Mouse (Mus musculus) adrenal gland, postnatal 10 days (tissue): ENCODE data around the gene Ankrd6. TPM values are rescaled to one million over a fixed set of nuclear protein-coding genes. Genes with fewer than 3 reads are reported as not detected.

Experiments used
- DNase-seq: peaks from one replicate; pipeline ENCODE4 v3.0.0; 2021; ENCODE audit warnings: mixed read lengths
- total RNA-seq, 2 experiments: library from RNA; stranded (reverse); gene quantifications; 2 replicates each; pipeline ENCODE4 v1.2.3; 2021

The Ankrd6 gene
- total RNA-seq, 2 experiments from 2014 or later = 4.8 to 5.4 TPM

DNA sequence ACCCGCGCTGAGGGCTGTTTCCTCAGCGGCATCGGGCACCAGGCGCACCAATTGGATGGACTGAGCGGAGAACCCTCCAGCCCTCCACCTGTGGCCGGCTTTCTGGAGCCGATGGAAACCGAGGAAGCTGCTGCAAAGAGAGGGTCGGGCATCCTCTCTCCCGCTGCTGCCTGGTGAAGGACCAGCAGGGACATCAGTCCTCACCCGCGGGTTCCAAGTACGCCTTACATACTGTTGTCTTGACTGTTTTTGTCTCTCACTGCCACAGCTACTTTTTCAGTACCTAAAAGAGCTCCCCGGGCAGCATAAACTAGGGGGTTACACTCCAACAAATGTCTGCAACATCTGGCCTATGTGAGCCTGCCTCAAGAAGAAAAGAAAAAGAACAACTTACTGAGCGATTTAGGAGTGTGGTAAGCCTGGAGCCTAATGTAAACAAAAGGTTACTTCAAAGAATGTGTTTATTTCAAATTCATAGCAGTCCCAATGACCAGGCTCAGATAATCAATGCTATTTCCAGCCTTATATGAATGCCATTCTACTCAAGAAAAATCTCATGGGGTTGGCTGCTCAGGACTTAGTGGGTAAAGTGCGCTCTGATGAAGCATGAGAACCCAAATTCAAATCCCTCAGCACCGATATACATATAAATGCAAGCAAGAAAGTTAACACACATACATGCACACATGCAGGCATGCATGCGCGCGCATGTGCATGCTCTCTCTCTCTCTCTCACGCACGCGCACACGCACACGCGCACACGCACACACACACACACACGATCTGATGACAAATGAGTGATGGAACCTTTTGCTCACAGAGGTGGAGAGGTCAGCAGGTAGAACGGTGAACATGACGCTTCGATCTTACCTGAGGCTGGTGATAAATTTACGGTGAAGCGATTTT, 647 bp upstream of the Ankrd6 start:
- no peak for DNase-seq

GRCm38 (mm10) chr4:32948696-32949095, 1.9 kb downstream of the Ankrd6 start:
- no peak for DNase-seq

DNA sequence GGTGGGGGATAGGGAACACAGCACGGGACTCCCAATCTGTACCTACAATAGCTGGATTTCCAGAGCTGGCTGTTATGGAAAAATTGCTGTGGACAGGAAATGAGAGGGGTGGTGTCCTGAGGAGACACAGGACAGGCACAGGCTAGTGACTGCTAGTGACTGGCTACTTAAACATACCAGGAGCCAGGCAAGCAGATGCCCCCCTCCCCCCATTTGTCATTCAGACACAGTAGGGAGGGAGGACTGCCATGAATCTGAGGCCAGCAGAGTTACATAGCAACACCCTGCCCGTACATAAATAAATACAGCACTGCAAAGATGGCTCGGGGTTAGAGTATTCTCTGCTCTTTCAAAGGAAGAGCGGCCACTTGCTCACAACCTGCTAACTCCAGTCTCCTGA, 3.0 kb downstream of the Ankrd6 start:
- DNase-seq = no peak

DNA sequence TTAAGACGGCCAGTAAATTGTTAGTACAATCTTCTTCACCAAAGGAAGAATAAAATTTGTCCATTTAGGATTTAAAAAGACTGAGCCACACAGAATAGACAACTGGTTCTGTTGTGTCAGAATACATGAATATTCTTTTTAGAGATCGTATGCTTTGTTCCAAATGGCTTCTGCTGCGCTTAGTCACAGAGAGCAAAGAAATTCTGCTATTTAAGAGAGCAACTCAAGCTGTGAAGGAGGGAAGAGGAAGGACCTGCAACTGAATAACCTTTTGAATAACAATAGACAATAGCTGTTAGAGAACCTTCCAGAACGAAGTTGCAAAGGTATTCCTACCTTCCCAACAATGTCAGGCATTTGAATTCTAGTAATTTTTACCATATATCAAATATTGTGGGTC, 9.7 kb downstream of the Ankrd6 start:
- DNase-seq = no peak

DNA sequence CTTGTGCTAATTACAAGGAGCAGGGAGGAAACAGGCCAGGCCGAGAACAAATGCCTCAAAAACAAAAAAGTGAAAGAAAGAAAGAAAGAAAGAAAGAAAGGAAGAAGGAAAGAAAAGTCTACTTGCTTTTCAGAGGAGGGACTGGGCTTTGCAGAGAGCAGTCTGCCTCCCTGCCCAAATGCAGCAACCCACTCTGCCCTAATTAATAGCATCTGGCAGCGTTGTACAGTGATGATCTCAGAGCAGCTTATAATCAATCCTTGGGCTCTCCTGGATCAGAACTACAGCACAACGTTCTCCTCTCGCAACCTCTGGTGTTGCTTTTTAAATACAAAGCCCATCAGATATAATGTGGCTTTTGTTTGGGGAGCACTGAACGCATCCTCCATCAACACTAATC, 10.7 kb downstream of the Ankrd6 start:
- no peak for DNase-seq

- DNase-seq = peak; percentile 9
These were observed 11.1 kb downstream of the Ankrd6 start for GRCm38 (mm10) chr4:32939521-32939920.

DNA sequence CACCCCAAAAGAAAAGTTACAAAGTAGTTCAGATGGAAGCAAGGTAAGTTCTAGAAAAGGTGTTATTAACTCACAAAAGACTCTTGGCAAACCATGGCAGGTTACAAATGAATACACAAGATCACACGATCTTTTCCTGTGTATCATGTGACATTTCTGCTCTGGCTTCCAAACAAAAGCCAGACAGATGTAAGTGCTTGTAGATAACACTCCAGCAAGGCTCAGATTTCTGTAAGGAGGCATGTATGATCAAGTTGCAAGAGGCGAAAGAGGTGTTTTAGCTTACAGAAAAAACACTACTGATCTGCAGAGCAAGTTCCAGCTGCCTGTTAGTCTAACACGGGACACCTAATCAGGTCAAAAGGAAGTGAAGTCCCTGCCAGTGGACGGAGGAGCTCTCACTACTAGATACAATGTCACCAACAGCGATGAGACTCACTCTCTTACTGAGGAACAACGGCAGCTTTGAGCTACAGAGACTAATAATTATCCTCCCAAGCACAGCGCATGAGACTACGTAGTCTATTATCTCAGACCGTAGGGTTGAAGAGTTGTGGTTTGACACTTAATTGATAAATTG, 13.8 kb downstream of the Ankrd6 start:
- DNase-seq = no peak

- DNase-seq = no peak
These were observed 18.6 kb downstream of the Ankrd6 start for GRCm38 (mm10) chr4:32932056-32932455.

DNA sequence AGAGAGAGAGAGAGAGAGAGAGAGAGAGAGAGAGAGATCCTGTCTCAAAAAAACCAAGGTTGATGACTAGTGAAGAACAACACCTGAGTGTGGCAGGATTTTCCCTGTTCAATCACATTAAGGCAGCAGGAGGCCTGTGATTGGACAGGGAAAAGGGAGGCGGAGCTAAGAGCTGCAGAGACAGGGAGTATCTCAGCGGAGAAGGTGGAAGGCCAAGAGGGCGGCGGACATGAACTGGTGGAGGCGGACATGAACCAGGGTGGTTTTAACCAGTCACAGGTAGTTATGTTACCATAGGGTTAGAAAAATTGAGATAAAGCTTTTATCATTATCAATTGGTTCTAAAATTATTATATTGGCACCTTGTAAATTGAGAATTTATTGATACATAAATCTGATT, 20.9 kb downstream of the Ankrd6 start:
- no peak for DNase-seq

- no peak for DNase-seq
These were observed 21.8 kb downstream of the Ankrd6 start for GRCm38 (mm10) chr4:32928692-32929448.

DNA sequence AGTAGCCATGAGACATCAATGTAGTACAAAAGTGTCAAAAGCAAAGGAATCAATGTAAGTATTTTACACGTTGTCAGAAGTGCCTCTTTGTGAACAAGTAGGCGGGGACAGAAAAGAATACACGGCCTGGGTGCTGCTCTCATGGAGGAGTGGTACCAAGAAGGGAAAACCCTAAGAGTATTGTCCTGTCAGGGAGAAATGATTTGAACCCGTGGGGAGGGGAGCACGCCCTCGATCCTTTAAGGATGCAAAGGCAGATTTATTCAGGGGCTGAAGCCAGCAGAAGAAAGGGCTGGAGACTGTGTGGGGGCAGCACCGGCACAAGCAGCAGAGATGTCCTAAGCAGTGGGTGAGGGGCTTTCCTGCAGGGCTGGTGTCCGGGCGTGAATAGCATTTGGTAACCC, 26.7 kb downstream of the Ankrd6 start:
- no peak for DNase-seq

DNA sequence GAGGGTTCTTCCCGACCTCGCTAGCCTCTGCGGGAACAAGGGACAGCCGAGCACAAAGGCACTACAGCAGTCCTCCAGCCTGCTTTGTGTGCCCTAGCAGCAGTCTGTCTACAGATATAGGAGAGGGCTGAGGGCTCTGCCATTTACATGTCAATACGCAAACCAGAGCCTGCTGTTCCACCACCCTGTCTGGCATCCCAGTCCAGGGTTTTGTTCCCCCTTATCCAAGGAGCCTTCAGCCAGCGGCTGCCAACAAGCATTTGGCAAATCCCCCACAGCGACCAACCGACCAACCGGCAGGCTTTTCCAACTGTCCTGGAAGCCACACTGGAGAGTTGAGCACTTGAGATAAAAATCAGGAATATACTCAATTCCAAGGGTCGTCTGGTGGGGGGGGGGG, 27.2 kb downstream of the Ankrd6 start:
- DNase-seq = peak; percentile 22

DNA sequence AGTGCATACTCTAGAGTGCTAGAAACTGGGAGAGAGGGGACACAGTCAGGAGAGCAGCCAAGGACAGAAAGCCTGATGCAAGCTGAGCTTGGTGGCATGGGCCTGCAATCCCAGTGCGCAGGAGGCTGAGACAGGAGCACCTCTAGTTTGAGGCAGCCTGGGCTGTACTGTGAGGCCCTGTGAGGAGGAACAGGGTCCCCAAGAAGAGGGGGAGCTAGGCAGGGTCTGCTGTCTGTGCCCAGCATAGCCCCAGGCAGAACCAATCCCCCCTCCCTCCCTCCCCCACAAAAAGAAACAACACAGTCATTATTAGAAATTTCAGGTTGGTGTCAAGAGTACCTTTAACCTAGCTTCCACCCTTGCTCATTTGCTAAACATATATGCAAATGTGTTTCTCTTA, 27.8 kb downstream of the Ankrd6 start:
- no peak for DNase-seq

- DNase-seq = no peak
These were observed 29.8 kb downstream of the Ankrd6 start for GRCm38 (mm10) chr4:32920863-32921262.

DNA sequence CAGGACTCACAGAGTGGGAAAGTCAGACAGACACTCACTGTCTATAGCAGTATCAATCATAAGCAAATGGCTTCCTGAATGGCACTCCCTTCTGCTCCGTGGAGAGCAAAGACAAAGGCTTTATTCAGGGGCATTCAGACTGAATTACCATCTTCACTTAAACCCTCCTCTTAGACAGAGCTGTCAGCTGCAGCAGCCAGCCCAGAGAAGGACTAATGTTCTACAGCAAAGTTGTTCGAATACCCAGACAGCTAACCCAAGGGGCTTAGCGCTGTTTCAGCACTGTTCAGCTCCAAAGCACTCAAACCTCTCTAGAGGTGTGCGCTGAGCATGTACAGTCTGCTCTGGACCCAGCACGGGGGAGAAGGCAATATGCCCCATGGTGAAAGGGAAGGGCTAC, 32.1 kb downstream of the Ankrd6 start:
- DNase-seq = no peak

- DNase-seq = no peak
These were observed 33.8 kb downstream of the Ankrd6 start for GRCm38 (mm10) chr4:32916689-32917385.

GRCm38 (mm10) chr4:32915928-32916327, 34.7 kb downstream of the Ankrd6 start:
- DNase-seq = peak; percentile 6

GRCm38 (mm10) chr4:32909996-32910395, 40.6 kb downstream of the Ankrd6 start:
- DNase-seq = no peak

DNA sequence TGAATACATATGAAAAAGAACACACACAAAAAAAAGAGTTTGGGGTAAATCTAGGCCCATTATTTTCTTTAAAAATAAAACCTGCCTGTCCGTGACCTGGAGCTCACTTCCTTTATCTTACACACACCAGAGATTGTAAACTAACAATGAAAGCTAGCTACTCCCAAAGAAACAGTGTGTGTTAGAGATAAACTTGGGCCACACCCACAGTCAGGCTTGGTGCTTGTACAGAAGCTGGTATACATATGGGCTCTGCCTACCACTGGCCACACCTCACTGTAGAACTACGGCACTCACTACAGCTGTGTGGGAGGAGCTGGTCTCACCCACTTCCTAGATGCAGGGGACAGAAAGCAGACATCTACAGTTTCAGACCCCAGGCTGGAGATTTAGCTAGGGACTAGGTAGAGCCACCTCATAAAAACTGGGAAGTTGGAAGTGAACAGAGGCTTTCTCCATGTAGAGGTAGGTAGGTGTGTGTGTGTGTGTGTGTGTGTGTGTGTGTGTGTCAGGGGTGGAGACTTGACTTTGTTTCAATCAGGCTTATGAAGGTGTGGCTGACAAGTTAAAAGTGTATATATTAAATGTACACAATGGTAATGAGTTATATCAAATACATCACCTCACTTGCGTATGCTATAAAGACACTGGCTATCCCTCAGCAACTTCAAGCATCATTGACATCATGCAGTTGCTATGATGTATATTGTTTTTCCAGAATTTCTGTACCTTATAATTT, 41.2 kb downstream of the Ankrd6 start:
- DNase-seq = no peak

- DNase-seq = no peak
These were observed 43.0 kb downstream of the Ankrd6 start for GRCm38 (mm10) chr4:32907631-32908030.

- DNase-seq = peak; percentile 75
These were observed 44.0 kb downstream of the Ankrd6 start for GRCm38 (mm10) chr4:32906627-32907026.

- DNase-seq = no peak
These were observed 44.7 kb downstream of the Ankrd6 start for GRCm38 (mm10) chr4:32905913-32906312.
